Mouse (Mus musculus): Measurements from ENCODE around the gene Suclg1. TPM values are rescaled to one million over a fixed set of nuclear protein-coding genes. Genes with fewer than 3 reads are reported as not detected.

Suclg1 gene
- total and polyA plus RNA-seq, 3 experiments: 114 to 169 (median 116) TPM

DNA sequence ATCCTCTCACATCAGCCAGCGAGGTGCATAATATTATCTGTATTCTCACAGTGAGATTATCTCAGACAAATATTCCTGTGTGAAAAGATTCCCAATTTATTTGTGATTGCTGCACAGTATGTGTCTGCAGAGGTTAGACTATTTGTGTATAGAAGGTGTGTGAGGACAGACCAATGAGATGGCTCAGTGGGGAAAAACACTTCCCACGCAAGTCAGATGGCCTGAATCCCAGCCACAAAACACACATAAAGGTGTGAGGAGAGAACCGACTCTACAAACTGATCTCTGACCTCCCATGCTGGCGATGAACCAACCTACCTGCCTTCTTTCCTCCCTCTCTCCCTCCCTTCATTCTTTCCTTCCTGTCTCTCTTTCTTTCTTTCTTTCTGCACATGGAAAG, 5.4 kb downstream of the Suclg1 start:
- H3K27ac ChIP-seq (ENCODE audit: insufficient read depth, low read depth): no peak overlapping the region
- no peaks in the 10 kb centered on the region for H3K27me3 ChIP-seq (replicated peaks)
- in situ Hi-C loops (cut with MboI; ENCODE audit: low pct_ligation_motif_present, low pct_unique_long_range_greater_than_20kb, low sequenced_read_pairs) (no loop called here), dilution Hi-C loops (cut with MboI; ENCODE audit: extremely low pct_ligation_motif_present, extremely low pct_unique_long_range_greater_than_20kb, low sequenced_read_pairs) (no loop called here)
- TF ChIP-seq ELF1 (IDR thresholded peaks at IDR 0.05; ENCODE audit: low read depth, low read length) (no peak), ZKSCAN1 (IDR thresholded peaks at IDR 0.05; ENCODE audit: borderline replicate concordance, low read depth, low read length) (no peak), NRF1 (IDR thresholded peaks at IDR 0.05; ENCODE audit: low read depth, low read length) (no peak), POLR2AphosphoS2 (IDR thresholded peaks at IDR 0.05; ENCODE audit: low read depth, low read length) (no peak), ZNF384 (IDR thresholded peaks at IDR 0.05; ENCODE audit: low read depth, low read length) (no peak), SMC3 (IDR thresholded peaks at IDR 0.05; ENCODE audit: low read depth, low read length) (no peak), MAZ (IDR thresholded peaks at IDR 0.05; ENCODE audit: low read depth, low read length) (no peak), E2F4 (IDR thresholded peaks at IDR 0.05; ENCODE audit: insufficient replicate concordance, low read depth, low read length) (no peak)
- peaks cover 18 to 66% of the 10 kb centered on the region in 2 experiments for H3K4me1 ChIP-seq (ENCODE audit: control insufficient read depth in 1 of 2, insufficient read depth in 2 of 2)
- no peak overlapping the region for H3K4me3 ChIP-seq (replicated peaks in 1 of 3; ENCODE audit: low read depth in 2 of 3, low read length in 2 of 3, poor library complexity in 1 of 3)
- no peak overlapping the region for H3K9ac ChIP-seq (ENCODE audit: insufficient read depth, low read depth)
- H3K4me2 ChIP-seq (ENCODE audit: insufficient read depth, low read depth, poor library complexity, severe bottlenecking): no peak overlapping the region
- peaks cover 66% of the 10 kb centered on the region for H3K79me2 ChIP-seq (replicated peaks; ENCODE audit: control insufficient read depth, extremely low read depth, insufficient read depth, poor library complexity, severe bottlenecking)
- no peak for DNase-seq (ENCODE audit: extremely low read depth)
- H3K9me3 ChIP-seq (replicated peaks; ENCODE audit: low read length): peaks cover 6% of the 10 kb centered on the region
- peaks cover 9 to 44% of the 10 kb centered on the region in 2 experiments for H3K36me3 ChIP-seq (replicated peaks in 1 of 2; ENCODE audit: control insufficient read depth in 1 of 2, insufficient read depth in 1 of 2, low read length in 1 of 2)

DNA sequence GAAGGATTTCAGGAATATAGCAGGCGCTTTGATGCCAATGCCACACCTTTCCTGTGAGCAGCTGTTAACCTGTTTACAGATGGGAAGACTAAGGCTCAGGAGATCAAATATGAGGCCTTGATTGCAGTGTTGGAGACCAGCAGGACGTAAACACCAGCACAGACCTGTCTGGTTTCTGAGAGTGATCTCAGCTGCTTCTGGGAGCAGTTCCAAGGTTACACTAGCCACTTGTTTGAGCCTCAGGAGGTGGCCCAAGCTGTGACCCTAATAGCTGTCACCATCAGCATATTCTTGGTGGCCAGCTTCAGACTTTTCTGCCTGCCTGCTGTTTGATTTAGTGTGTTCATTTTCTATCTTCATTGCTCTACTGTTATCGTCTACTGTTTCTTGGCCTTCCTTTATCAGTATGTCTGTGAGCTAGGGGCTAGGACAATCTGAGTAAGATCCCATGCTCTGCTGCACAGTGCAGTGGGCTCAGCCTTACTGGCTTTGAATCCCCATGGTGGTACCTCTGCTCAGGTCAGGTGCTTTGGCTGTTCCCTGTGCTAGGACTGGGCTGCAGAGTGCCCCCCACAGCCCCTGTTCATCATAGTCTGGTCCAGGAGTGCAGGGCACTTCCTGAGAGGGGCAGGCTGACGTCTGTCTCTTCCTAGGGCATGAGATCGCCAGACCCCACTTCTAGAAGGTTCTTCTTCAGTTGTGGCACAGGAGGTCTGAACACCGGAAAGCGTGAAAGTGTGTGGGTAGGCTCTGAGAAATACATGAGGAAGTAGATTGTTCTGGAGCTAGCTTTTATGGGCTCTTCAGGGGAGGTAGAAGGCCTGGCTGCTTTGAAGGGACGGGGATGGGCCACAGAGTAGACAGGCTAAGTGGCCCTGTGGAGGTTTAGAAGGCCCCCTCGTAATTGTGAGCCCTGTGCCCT, 6.4 kb downstream of the Suclg1 start:
- dilution Hi-C loops (cut with MboI; ENCODE audit: extremely low pct_ligation_motif_present, extremely low pct_unique_long_range_greater_than_20kb, low sequenced_read_pairs): no loop called here

DNA sequence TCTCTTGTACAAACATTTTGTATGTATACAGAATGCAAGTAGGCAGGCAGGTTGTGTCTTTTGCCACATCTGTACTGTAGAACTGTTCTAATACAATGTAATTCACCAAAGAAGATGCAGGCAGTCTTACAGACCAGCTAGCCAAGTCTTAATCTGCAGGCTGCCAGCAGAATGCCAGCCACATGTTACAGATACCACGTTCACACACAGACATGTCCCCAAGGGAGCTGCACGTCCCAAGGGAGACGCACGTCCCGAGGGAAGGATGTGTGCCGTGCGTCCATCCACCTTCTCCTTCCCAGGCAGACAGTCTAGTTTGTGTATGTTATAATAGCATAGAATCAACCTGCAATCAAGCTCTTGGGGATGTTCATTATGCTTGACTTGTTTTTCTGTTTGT, 8.9 kb downstream of the Suclg1 start:
- in situ Hi-C loops (cut with MboI; ENCODE audit: low pct_ligation_motif_present, low pct_unique_long_range_greater_than_20kb, low sequenced_read_pairs) (no loop called here), dilution Hi-C loops (cut with MboI; ENCODE audit: extremely low pct_ligation_motif_present, extremely low pct_unique_long_range_greater_than_20kb, low sequenced_read_pairs) (no loop called here)
- DNase-seq (ENCODE audit: extremely low read depth): peak; percentile 20
- Histone ChIP-seq H3K4me2 (ENCODE audit: insufficient read depth, low read depth, poor library complexity, severe bottlenecking) (no peak overlapping the region), H3K9ac (ENCODE audit: insufficient read depth, low read depth) (no peak overlapping the region), H3K79me2 (replicated peaks; ENCODE audit: control insufficient read depth, extremely low read depth, insufficient read depth, poor library complexity, severe bottlenecking) (peaks cover 38% of the 10 kb centered on the region), H3K4me3 (replicated peaks in 1 of 3; ENCODE audit: low read depth in 2 of 3, low read length in 2 of 3, poor library complexity in 1 of 3) (no peak overlapping the region), H3K27me3 (replicated peaks) (no peaks in the 10 kb centered on the region), H3K36me3 (replicated peaks in 1 of 2; ENCODE audit: control insufficient read depth in 1 of 2, insufficient read depth in 1 of 2, low read length in 1 of 2) (peaks cover 40 to 68% of the 10 kb centered on the region in 2 experiments), H3K4me1 (ENCODE audit: control insufficient read depth in 1 of 2, insufficient read depth in 2 of 2) (peaks cover 15 to 50% of the 10 kb centered on the region in 2 experiments), H3K9me3 (replicated peaks; ENCODE audit: low read length) (peaks cover 2% of the 10 kb centered on the region), H3K27ac (ENCODE audit: insufficient read depth, low read depth) (no peak overlapping the region)
- TF ChIP-seq HCFC1 (IDR thresholded peaks at IDR 0.05; ENCODE audit: low read depth, low read length) (no peak), RCOR1 (conservative IDR thresholded peaks at IDR 0.05; ENCODE audit: low read depth, low read length) (no peak), EP300 (IDR thresholded peaks at IDR 0.05; ENCODE audit: low read length) (no peak), TBP (conservative IDR thresholded peaks at IDR 0.05; ENCODE audit: low read depth, low read length) (no peak), ZC3H11A (IDR thresholded peaks at IDR 0.05; ENCODE audit: low read depth, low read length) (no peak), KAT2A (IDR thresholded peaks at IDR 0.05; ENCODE audit: insufficient replicate concordance, low read length) (no peak), GABPA (IDR thresholded peaks at IDR 0.05; ENCODE audit: insufficient replicate concordance, low read depth, low read length) (no peak), MYC (IDR thresholded peaks at IDR 0.05; ENCODE audit: low read depth, low read length) (no peak), TCF12 (IDR thresholded peaks at IDR 0.05; ENCODE audit: low read depth, low read length) (no peak), ZKSCAN1 (IDR thresholded peaks at IDR 0.05; ENCODE audit: borderline replicate concordance, low read depth, low read length) (no peak), MAFK (IDR thresholded peaks at IDR 0.05; ENCODE audit: insufficient replicate concordance, low read length) (no peak), CHD1 (IDR thresholded peaks at IDR 0.05; ENCODE audit: low read depth, low read length) (no peak), POLR2A (IDR thresholded peaks at IDR 0.05; ENCODE audit: low read depth, low read length) (no peak), RAD21 (IDR thresholded peaks at IDR 0.05; ENCODE audit: low read depth, low read length) (no peak), IRF4 (IDR thresholded peaks at IDR 0.05; ENCODE audit: low read depth, low read length) (no peak)

More for the DNA sequence above, 6.4 kb downstream of the Suclg1 start:
- DNase-seq (ENCODE audit: extremely low read depth): peak; percentile 28
- in situ Hi-C loops (cut with MboI; ENCODE audit: low pct_ligation_motif_present, low pct_unique_long_range_greater_than_20kb, low sequenced_read_pairs): no loop called here
- H3K79me2 ChIP-seq (replicated peaks; ENCODE audit: control insufficient read depth, extremely low read depth, insufficient read depth, poor library complexity, severe bottlenecking): peaks cover 58% of the 10 kb centered on the region
- no peaks in the 10 kb centered on the region for H3K27me3 ChIP-seq (replicated peaks)
- H3K9ac ChIP-seq (ENCODE audit: insufficient read depth, low read depth): no peak overlapping the region
- no peak for TF ChIP-seq KAT2A (IDR thresholded peaks at IDR 0.05; ENCODE audit: insufficient replicate concordance, low read length)
- no peak for TF ChIP-seq NELFE (IDR thresholded peaks at IDR 0.05; ENCODE audit: low read depth, low read length)
- no peak for TF ChIP-seq IRF4 (IDR thresholded peaks at IDR 0.05; ENCODE audit: low read depth, low read length)
- TF ChIP-seq MEF2A (IDR thresholded peaks at IDR 0.05; ENCODE audit: borderline replicate concordance, low read depth, low read length): no peak
- no peak for TF ChIP-seq CHD2 (IDR thresholded peaks at IDR 0.05; ENCODE audit: low read length)
- peaks cover 18 to 62% of the 10 kb centered on the region in 2 experiments for H3K4me1 ChIP-seq (ENCODE audit: control insufficient read depth in 1 of 2, insufficient read depth in 2 of 2)
- peaks cover 6% of the 10 kb centered on the region for H3K9me3 ChIP-seq (replicated peaks; ENCODE audit: low read length)
- H3K27ac ChIP-seq (ENCODE audit: insufficient read depth, low read depth): no peak overlapping the region
- H3K4me2 ChIP-seq (ENCODE audit: insufficient read depth, low read depth, poor library complexity, severe bottlenecking): 0 out of 2 replicates have a peak overlapping the region, but pooled peaks have one; percentile 41
- peaks cover 19 to 54% of the 10 kb centered on the region in 2 experiments for H3K36me3 ChIP-seq (replicated peaks in 1 of 2; ENCODE audit: control insufficient read depth in 1 of 2, insufficient read depth in 1 of 2, low read length in 1 of 2)
- H3K4me3 ChIP-seq (replicated peaks in 1 of 3; ENCODE audit: low read depth in 2 of 3, low read length in 2 of 3, poor library complexity in 1 of 3): no peak overlapping the region

Data from CH12.LX (cell line).